Mouse (Mus musculus) hindbrain, postnatal 0 days (tissue): ENCODE measurements around the gene Peli2. TPM values are rescaled to one million over a fixed set of nuclear protein-coding genes. Genes with fewer than 3 reads are reported as not detected.
A peak's percentile ranks its signal among the peaks of the same experiment; 100 is the strongest.

Experiments used
- ATAC-seq: fragments of 200-750 bp; cut with Nextera tagmentation; 2 replicates; pipeline ENCODE4 v1.8.0; 2017; ENCODE audit warnings: mild to moderate bottlenecking, moderate TSS enrichment, moderate library complexity
- DNase-seq: peaks from one replicate; pipeline ENCODE4 v3.0.0-alpha.2; 2015; ENCODE audit warnings: low spot score
- H3K27ac ChIP-seq: fragments of 300-500 bp; sonication (generic); 2 replicates; pipeline ENCODE4 v1.5.1; 2014; ENCODE audit warnings: mild to moderate bottlenecking
- H3K27me3 ChIP-seq: fragments of 300-500 bp; sonication (generic); 2 replicates; pipeline ENCODE4 v1.6.1; 2014; ENCODE audit warnings: low read length, mixed read lengths; ENCODE audit not compliant: insufficient read depth
- H3K36me3 ChIP-seq: fragments of 300-500 bp; sonication (generic); 2 replicates; pipeline ENCODE4 v1.6.1; 2014; ENCODE audit warnings: low read length, mixed read lengths; ENCODE audit not compliant: insufficient read depth
- H3K4me1 ChIP-seq: fragments of 300-500 bp; sonication (generic); 2 replicates; pipeline ENCODE4 v1.6.1; 2014; ENCODE audit warnings: antibody characterized with exemption, low read length, mixed read lengths; ENCODE audit not compliant: insufficient read depth
- H3K4me2 ChIP-seq: fragments of 300-500 bp; sonication (generic); 2 replicates; pipeline ENCODE4 v1.6.1; 2014; ENCODE audit warnings: low read depth, mild to moderate bottlenecking, low read length, moderate library complexity, mixed read lengths
- H3K4me3 ChIP-seq: fragments of 300-500 bp; sonication (generic); 2 replicates; pipeline ENCODE4 v1.5.1; 2014; ENCODE audit warnings: low read length
- H3K9ac ChIP-seq: fragments of 300-500 bp; sonication (generic); replicated peaks from 2 replicates; pipeline ENCODE4 v1.6.1; 2014; ENCODE audit warnings: mild to moderate bottlenecking, low read length, moderate library complexity, mixed read lengths
- H3K9me3 ChIP-seq: fragments of 300-500 bp; sonication (generic); 2 replicates; pipeline ENCODE4 v1.6.1; 2016; ENCODE audit warnings: low read length, mixed read lengths
- CTCF ChIP-seq: IDR thresholded peaks from 2 replicates; pipeline ENCODE4 v1.5.1; 2016; ENCODE audit warnings: antibody characterized with exemption, control low read depth, low read depth
- WGBS: fragments of 180-500 bp; shearing (Covaris S2); extraction: QIAGEN DNeasy Blood & Tissue Kit; methylation state at CpG from one replicate; pipeline ENCODE4 v1.1.7; 2014; 5-methylcytosine and 5-hydroxymethylcytosine counted together
- polyA plus RNA-seq: library from polyadenylated mRNA; unstranded; fragments of >200 nt; fragmentation: Nextera tagmentation; extraction: Ambion mirVana; gene quantifications from 2 replicates; pipeline ENCODE4 v1.2.1, GENCODE M21; 2015
- total RNA-seq: library from RNA; depleted of rRNA; stranded (reverse); fragments of >200 nt; gene quantifications from 2 replicates; pipeline ENCODE4 v1.2.3, GENCODE M21; 2014

The Peli2 gene
- total and polyA plus RNA-seq, 2 experiments from 2014 or later: 16.5 to 38.8 TPM

- H3K27me3 ChIP-seq: no peaks in the 10 kb centered on the region
- ATAC-seq (no peak), DNase-seq (no peak)
- 84% methylated on average over 5 of the region's 5 CpGs for WGBS
- H3K9ac ChIP-seq: no peak overlapping the region
- H3K4me2 ChIP-seq: no peak overlapping the region
- H3K27ac ChIP-seq: no peak overlapping the region
- no peak for TF ChIP-seq CTCF
- H3K36me3 ChIP-seq: no peaks in the 10 kb centered on the region
- no peak overlapping the region for H3K4me3 ChIP-seq
- H3K4me1 ChIP-seq: 0 out of 2 replicates have a peak, but pooled peaks cover 9% of the 10 kb centered on the region
- H3K9me3 ChIP-seq: no peaks in the 10 kb centered on the region
These were observed 70.3 kb downstream of the Peli2 start for GRCm38 (mm10) chr14:48190946-48191345.

GRCm38 (mm10) chr14:48191925-48192324 lies 71.3 kb downstream of the Peli2 start:
- ATAC-seq (no peak), DNase-seq (no peak)
- Histone ChIP-seq H3K36me3 (no peaks in the 10 kb centered on the region), H3K9me3 (no peaks in the 10 kb centered on the region), H3K4me2 (no peak overlapping the region), H3K9ac (no peak overlapping the region), H3K27ac (no peak overlapping the region), H3K4me3 (no peak overlapping the region), H3K27me3 (no peaks in the 10 kb centered on the region), H3K4me1 (peaks cover 9% of the 10 kb centered on the region; the same call in 1 of the 2 replicates)
- TF ChIP-seq CTCF: no peak
- 75% methylated on average over 3 of the region's 3 CpGs for WGBS

- TF ChIP-seq CTCF: no peak
- no peak overlapping the region for H3K9ac ChIP-seq
- ATAC-seq (no peak), DNase-seq (peak; percentile 54)
- H3K27me3 ChIP-seq: no peaks in the 10 kb centered on the region
- peaks cover 13% of the 10 kb centered on the region; the same call in 1 of the 2 replicates for H3K4me1 ChIP-seq
- H3K27ac ChIP-seq: no peak overlapping the region
- H3K36me3 ChIP-seq: no peaks in the 10 kb centered on the region
- 38% methylated on average over 5 of the region's 5 CpGs for WGBS
- no peak overlapping the region for H3K4me2 ChIP-seq
- no peak overlapping the region for H3K4me3 ChIP-seq
- no peaks in the 10 kb centered on the region for H3K9me3 ChIP-seq
These were observed 76.2 kb downstream of the Peli2 start for GRCm38 (mm10) chr14:48196804-48197203.

- H3K27me3 ChIP-seq: no peaks in the 10 kb centered on the region
- DNase-seq (no peak), ATAC-seq (no peak)
- no peak overlapping the region for H3K9ac ChIP-seq
- H3K4me3 ChIP-seq: no peak overlapping the region
- H3K4me1 ChIP-seq: peaks cover 17% of the 10 kb centered on the region
- no peak for TF ChIP-seq CTCF
- no peak overlapping the region for H3K27ac ChIP-seq
- no peak overlapping the region for H3K4me2 ChIP-seq
- no peaks in the 10 kb centered on the region for H3K9me3 ChIP-seq
- no peaks in the 10 kb centered on the region for H3K36me3 ChIP-seq
- WGBS: 69% methylated on average over 7 of the region's 7 CpGs
These were observed 76.7 kb downstream of the Peli2 start for GRCm38 (mm10) chr14:48197287-48197686.

- ATAC-seq: no peak
- no peak overlapping the region for H3K9ac ChIP-seq
- 37% methylated on average over 8 of the region's 8 CpGs for WGBS
- H3K4me3 ChIP-seq: no peak overlapping the region
- DNase-seq: peak; percentile 68
- H3K9me3 ChIP-seq: no peaks in the 10 kb centered on the region
- H3K4me2 ChIP-seq: no peak overlapping the region
- H3K36me3 ChIP-seq: no peaks in the 10 kb centered on the region
- H3K27ac ChIP-seq: no peak overlapping the region
- TF ChIP-seq CTCF: no peak
- peaks cover 19% of the 10 kb centered on the region for H3K4me1 ChIP-seq
- no peaks in the 10 kb centered on the region for H3K27me3 ChIP-seq
These were observed 77.7 kb downstream of the Peli2 start for GRCm38 (mm10) chr14:48198190-48198954.

GRCm38 (mm10) chr14:48198957-48199356 lies 78.3 kb downstream of the Peli2 start:
- DNase-seq: no peak

GRCm38 (mm10) chr14:48199506-48199905 lies 78.9 kb downstream of the Peli2 start:
- H3K4me1 ChIP-seq: peaks cover 19% of the 10 kb centered on the region
- no peak overlapping the region for H3K9ac ChIP-seq
- no peak for DNase-seq
- H3K27ac ChIP-seq: no peak overlapping the region
- H3K4me2 ChIP-seq: no peak overlapping the region
- H3K4me3 ChIP-seq: no peak overlapping the region
- no peak for TF ChIP-seq CTCF
- H3K9me3 ChIP-seq: no peaks in the 10 kb centered on the region
- no peaks in the 10 kb centered on the region for H3K36me3 ChIP-seq
- no peaks in the 10 kb centered on the region for H3K27me3 ChIP-seq
- 83% methylated on average over 4 of the region's 4 CpGs for WGBS
- no peak for ATAC-seq

More at GRCm38 (mm10) chr14:48198957-48199356, 78.3 kb downstream of the Peli2 start:
- TF ChIP-seq CTCF: no peak
- WGBS: 59% methylated on average over 16 of the region's 16 CpGs
- H3K9ac ChIP-seq: 0 out of 2 replicates have a peak overlapping the region, but pooled peaks have one; percentile 24
- H3K27me3 ChIP-seq: no peaks in the 10 kb centered on the region
- no peaks in the 10 kb centered on the region for H3K36me3 ChIP-seq
- no peak overlapping the region for H3K27ac ChIP-seq
- ATAC-seq: no peak
- peaks cover 19% of the 10 kb centered on the region for H3K4me1 ChIP-seq
- H3K4me2 ChIP-seq: no peak overlapping the region
- no peak overlapping the region for H3K4me3 ChIP-seq
- no peaks in the 10 kb centered on the region for H3K9me3 ChIP-seq
